Mouse (Mus musculus) c-Kit-positive CD71-positive TER-119-positive erythroid progenitor cells, embryonic 14.5 days (primary cell): ENCODE measurements at regions not wholly inside any gene's neighbourhood (a gene's known extent, or its start where the extent isn't known, plus 50 kb on each side); places are given as distances from the start of the nearest gene placed in this dataset.
"Not testable (repeated sequence)": the region's sequence is repeated elsewhere in the genome, so short reads cannot be mapped to it uniquely, and the experiment has no call there.

ENCODE experiments used
- DNase-seq: peaks from one replicate; pipeline ENCODE4 v3.0.0-alpha.2; 2013; ENCODE audit warnings: low spot score

- DNase-seq = no peak
Observed at GRCm38 (mm10) chr16:12516834-12517685, 533.1 kb downstream of the Shisa9 start.

GRCm38 (mm10) chr16:12518264-12518663, 534.4 kb downstream of the Shisa9 start:
- DNase-seq = no peak

- no peak for DNase-seq
Observed at GRCm38 (mm10) chr16:12521711-12522476, 538.0 kb downstream of the Shisa9 start.

- no peak for DNase-seq
Observed at GRCm38 (mm10) chr16:12548462-12548861, 561.0 kb upstream of the Ercc4 start.

GRCm38 (mm10) chr16:12588889-12589288, 520.6 kb upstream of the Ercc4 start:
- DNase-seq = no peak

GRCm38 (mm10) chr16:12608259-12608658, 501.2 kb upstream of the Ercc4 start:
- no peak for DNase-seq

- no peak for DNase-seq
Observed at GRCm38 (mm10) chr16:12611106-12611505, 498.4 kb upstream of the Ercc4 start.

DNA sequence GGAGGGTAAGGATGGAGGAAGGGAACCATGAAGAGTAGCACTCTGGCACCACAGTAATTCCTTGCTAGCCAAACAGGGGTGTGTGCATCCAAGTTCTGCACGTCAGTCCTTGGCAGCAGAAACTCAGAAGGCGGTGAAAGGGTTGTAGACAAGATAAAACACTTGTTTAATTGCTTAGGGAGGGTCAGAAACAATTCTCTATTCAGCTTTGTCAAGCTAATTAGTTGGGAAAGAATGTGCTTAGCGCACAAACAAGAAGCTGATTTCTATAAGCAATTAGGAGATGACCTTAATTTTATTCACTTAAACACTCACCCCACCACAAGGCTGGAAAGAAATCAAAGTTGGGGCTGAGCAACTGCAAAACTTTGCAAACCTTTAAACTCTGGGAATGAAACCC, 491.7 kb upstream of the Ercc4 start:
- DNase-seq = no peak

DNA sequence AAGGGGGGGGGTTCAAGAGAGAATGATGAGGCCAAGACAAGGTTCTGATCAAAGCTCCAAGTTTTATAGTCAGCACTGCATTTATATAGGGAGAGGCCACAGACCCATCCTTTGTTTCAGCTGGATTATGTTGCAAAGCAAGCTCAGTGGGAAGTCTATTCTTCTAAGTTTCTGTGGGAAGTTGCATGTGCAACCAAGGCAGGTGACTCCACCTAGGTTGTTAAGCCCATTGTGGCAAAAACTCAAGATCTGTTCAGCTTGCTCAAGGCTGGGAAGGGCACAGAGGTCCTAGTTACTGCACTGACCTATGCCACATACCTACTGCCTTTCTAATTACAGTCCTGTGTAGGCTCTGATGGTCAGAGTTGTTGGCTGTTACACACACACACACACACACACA, 477.0 kb upstream of the Ercc4 start:
- DNase-seq = no peak

GRCm38 (mm10) chr16:12638971-12639640, 470.4 kb upstream of the Ercc4 start:
- DNase-seq = no peak

DNA sequence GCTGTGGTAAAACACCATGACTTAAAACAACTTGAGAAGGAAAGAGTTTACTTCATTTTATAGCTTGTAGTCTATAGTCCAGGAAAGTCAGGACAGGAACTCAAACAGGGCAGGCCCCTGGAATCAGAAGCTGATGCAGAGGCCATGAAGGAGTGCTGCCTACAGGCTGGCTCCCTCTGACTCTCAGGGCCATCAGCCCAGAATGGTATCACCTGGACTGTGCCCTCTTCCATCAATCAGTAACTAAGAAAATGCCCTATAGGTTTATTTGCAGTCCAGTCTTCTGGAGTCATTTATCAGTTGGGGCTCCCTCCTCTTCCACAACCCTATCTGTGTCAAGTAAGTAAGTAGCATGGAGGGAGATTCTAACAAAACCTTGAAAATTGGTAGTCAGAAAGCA, 466.4 kb upstream of the Ercc4 start:
- DNase-seq = no peak

GRCm38 (mm10) chr16:12644621-12645020, 464.9 kb upstream of the Ercc4 start:
- no peak for DNase-seq

DNA sequence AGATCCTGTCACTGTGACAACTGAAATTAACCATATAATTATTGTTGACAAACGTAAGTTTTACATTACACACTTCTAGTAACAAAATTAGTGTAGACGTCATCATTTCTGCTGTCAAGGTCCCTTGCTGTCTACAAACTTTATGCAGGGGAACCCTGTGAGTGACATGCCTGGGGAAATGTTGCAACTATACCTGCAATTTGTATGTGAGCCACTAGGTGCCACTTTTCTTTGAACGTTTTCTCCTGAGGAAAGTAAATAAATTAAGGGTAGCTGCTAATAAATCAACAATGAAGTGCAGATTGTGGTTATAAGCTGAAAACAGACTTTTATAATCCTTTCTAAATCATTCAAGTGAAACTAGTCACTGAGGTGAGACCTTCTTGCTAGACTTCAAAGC, 457.3 kb upstream of the Ercc4 start:
- no peak for DNase-seq

DNA sequence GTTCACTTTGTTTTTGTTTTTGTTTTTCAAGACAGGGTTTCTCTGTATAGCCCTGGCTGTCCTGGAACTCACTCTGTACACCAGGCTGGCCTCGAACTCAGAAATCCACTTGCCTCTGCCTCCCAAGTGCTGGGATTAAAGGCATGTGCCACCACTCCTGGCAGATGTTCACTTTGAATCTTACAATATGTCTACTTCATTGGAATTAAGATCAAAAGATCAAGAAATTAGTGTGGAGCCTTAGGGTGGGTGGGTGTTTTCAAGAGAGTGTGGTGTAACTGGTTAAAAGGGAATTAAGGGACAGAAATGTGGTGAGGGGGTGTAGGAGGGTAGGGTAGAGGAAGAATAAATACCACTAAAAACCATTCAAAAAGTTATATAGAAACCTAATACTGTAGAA, 435.8 kb upstream of the Ercc4 start:
- not testable (repeated sequence) for DNase-seq

GRCm38 (mm10) chr16:12681474-12681873, 428.0 kb upstream of the Ercc4 start:
- no peak for DNase-seq

DNA sequence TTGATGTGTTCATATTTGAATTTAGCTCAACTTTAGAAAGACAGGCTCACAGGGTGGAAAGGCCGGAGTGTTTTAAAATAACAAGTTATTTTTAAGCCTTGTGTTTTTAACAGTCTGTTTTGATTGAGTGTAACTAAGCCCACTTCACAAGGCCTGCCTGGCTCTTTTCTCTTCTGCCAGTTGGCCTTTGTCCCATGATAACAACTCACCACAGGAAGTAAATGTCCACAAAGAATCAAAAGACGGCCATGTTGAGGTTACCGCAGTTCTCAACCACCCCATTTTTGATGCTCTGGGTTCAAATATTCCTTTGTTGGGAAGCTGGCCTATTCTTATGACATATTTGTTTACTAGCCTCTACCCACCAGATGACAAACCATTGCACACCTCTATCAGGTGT, 423.7 kb upstream of the Ercc4 start:
- no peak for DNase-seq

- no peak for DNase-seq
Observed at GRCm38 (mm10) chr16:12691776-12692175, 417.7 kb upstream of the Ercc4 start.

DNA sequence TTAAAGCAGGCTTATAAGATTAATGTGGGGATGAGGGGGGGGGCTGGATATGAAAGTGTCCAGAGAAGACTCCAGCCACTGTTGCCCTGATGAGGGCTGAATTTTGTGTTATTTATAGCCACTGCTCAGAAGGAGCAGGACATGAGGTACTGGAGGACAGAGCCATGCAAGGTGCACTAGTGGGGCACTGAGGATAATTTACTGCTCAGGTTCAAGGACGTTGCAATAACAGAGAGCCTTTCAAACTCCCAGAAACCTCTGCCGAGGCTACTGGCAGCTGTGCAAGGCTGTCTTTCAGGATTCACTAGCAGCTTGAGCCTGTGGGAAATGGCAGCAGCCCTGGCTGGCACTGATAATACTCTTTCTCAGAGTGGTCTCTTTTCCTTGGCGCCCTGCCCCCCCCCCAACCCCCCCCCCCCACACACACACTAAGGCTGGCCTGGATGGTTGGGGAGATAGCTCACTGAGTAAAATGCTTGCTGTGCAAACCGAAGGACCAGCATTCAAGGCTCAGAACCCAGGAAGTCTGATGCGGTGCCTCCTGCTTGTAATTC, 416.7 kb upstream of the Ercc4 start:
- no peak for DNase-seq

- DNase-seq = no peak
Observed at GRCm38 (mm10) chr16:12693346-12693745, 416.1 kb upstream of the Ercc4 start.

DNA sequence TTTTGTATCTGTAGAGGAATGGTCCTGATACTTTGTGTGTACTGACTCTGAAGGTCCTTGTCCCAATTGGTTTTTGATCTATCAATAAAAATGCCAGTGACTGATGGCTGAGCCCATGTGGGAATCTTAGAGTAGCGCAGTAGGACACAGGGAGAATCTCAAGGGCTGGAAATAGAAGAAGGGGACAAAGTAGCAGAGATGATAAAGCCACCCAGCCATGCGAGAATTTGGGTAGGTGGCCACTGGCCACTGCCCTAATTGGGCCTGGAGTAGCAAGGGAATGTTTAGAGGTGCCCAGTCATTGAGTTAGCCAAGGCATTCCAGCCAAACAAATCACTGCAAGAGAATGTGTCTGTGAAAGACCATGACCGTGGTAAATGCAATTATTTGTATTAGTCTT, 414.8 kb upstream of the Ercc4 start:
- DNase-seq = no peak

DNA sequence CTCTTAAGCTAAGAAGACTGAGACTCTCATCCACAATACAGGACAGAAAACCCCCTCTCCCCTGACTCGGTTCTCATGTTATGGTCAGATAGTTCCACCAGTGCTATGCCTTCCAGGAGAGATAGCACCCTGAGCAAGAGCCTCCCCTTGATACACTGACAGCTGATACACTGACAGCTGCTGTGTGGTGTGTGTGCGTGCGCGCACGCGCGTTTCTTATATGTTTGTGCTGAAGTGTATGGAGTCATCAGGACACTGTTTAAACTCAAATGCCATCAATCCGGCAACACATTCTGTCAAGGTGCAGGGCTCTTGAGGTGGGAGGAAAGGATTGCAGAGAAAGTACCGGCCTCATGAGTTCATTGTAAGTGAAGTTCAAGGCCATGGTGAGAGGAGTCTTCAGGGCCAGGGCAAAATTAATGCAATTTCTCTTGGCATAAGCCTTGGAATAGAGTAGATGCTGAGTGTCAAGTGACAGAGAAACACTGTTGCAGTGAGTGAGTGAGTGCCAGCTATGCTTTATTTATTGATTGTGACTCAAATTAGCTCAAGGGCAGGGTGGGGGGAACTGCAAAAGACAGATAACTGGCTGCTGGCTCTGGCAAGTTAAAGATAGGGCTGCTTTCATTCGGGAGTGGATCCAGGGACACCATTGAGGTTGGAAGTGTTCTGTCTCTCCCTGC, 412.4 kb upstream of the Ercc4 start:
- peak; percentile 40 for DNase-seq

DNA sequence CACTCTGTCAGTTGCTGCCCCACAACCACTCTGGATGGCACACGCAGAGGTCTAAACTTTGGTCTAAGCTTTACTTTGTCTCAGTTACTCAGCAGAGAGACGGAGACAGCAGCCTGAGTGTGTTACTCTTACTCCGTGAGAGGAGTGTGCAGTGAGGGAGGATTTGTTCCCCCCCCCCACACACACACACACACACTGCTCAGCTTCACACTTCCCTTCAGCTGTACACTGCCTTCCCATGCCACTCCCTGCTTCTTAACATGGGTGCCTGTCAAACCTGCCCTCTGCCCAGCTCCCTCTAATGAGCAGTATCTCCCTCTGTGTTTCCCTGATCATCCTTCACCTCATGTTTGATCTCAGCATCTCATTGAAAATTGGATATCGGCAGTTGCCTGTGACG, 409.9 kb upstream of the Ercc4 start:
- no peak for DNase-seq
